Mouse (Mus musculus) hindbrain, embryonic 12.5 days (tissue): ENCODE data around the gene Pgap2. TPM values are rescaled to one million over a fixed set of nuclear protein-coding genes. Genes with fewer than 3 reads are reported as not detected.

Experiments
- ATAC-seq: fragments of 200-750 bp; cut with Nextera tagmentation; 2 replicates; pipeline ENCODE4 v1.8.0; 2017; ENCODE audit warnings: moderate TSS enrichment; ENCODE audit not compliant: low FRiP score
- H3K27ac ChIP-seq: fragments of 300-500 bp; sonication (generic); 2 replicates; pipeline ENCODE4 v1.5.1; 2016; ENCODE audit warnings: mild to moderate bottlenecking
- H3K27me3 ChIP-seq: fragments of 300-500 bp; sonication (generic); 2 replicates; pipeline ENCODE4 v1.6.1; 2016; ENCODE audit warnings: mild to moderate bottlenecking
- H3K36me3 ChIP-seq: fragments of 300-500 bp; sonication (generic); 2 replicates; pipeline ENCODE4 v1.6.1; 2016; ENCODE audit warnings: mild to moderate bottlenecking
- H3K4me1 ChIP-seq: fragments of 300-500 bp; sonication (generic); 2 replicates; pipeline ENCODE4 v1.6.1; 2016
- H3K4me2 ChIP-seq: fragments of 300-500 bp; sonication (generic); replicated peaks from 2 replicates; pipeline ENCODE4 v1.6.1; 2016; ENCODE audit warnings: mild to moderate bottlenecking
- H3K4me3 ChIP-seq: fragments of 300-500 bp; sonication (generic); 2 replicates; pipeline ENCODE4 v1.5.1; 2016; ENCODE audit warnings: mild to moderate bottlenecking
- H3K9ac ChIP-seq: fragments of 300-500 bp; sonication (generic); 2 replicates; pipeline ENCODE4 v1.6.1; 2016; ENCODE audit warnings: mild to moderate bottlenecking, moderate library complexity
- H3K9me3 ChIP-seq: fragments of 300-500 bp; sonication (generic); replicated peaks from 2 replicates; pipeline ENCODE4 v1.6.1; 2016; ENCODE audit warnings: mild to moderate bottlenecking
- WGBS: fragments of 180-500 bp; shearing (Covaris S2); methylation state at CpG from one replicate; pipeline ENCODE4 v1.1.7; 2016; 5-methylcytosine and 5-hydroxymethylcytosine counted together
- polyA plus RNA-seq: library from polyadenylated mRNA; unstranded; fragments of >200 nt; fragmentation: Nextera tagmentation; extraction: Ambion mirVana; gene quantifications from 2 replicates; pipeline ENCODE4 v1.2.1, GENCODE M21; 2016

The Pgap2 gene
- 57.1 and 61.0 TPM in 2 replicates for polyA plus RNA-seq

- no peaks in the 10 kb centered on the region for H3K36me3 ChIP-seq
- under 1% methylated on average over 82 of the region's 87 CpGs for WGBS
- peak within 1 kb of the TSS; percentile 86 for H3K4me2 ChIP-seq
- no peaks in the 10 kb centered on the region for H3K27me3 ChIP-seq
- peak within 1 kb of the TSS; percentile 62 for H3K4me3 ChIP-seq
- peak within 1 kb of the TSS; percentile 79 for H3K9ac ChIP-seq
- peak; percentile 99 for ATAC-seq
- peak within 1 kb of the TSS; percentile 92 for H3K27ac ChIP-seq
- H3K4me1 ChIP-seq = peaks cover 8% of the 10 kb centered on the region
- no peaks in the 10 kb centered on the region for H3K9me3 ChIP-seq
Measured at GRCm38 (mm10) chr7:102209756-102210721, at the start of gene Pgap2, which contains the start of gene Nup98. TSS of gene Pgap2 (plus strand) at chr7:102210208. TSS of gene Nup98 (minus strand) at chr7:102210176.

- Histone ChIP-seq H3K27ac (no peak overlapping the region), H3K27me3 (no peaks in the 10 kb centered on the region), H3K9ac (no peak overlapping the region), H3K4me1 (no peaks in the 10 kb centered on the region), H3K9me3 (no peaks in the 10 kb centered on the region), H3K4me3 (no peak overlapping the region), H3K36me3 (peaks cover 12% of the 10 kb centered on the region), H3K4me2 (no peak overlapping the region)
- ATAC-seq = no peak
Measured at GRCm38 (mm10) chr7:102170300-102170699, 39.7 kb upstream of the Pgap2 start.

GRCm38 (mm10) chr7:102183849-102184248, 26.2 kb upstream of the Pgap2 start:
- Histone ChIP-seq H3K9me3 (no peaks in the 10 kb centered on the region), H3K36me3 (peaks cover 62% of the 10 kb centered on the region), H3K4me2 (no peak overlapping the region), H3K27ac (no peak overlapping the region), H3K9ac (no peak overlapping the region), H3K4me1 (no peaks in the 10 kb centered on the region), H3K4me3 (no peak overlapping the region), H3K27me3 (no peaks in the 10 kb centered on the region)
- 91% methylated on average over 3 of the region's 3 CpGs for WGBS
- ATAC-seq = no peak

- WGBS = 94% methylated on average over 1 of the region's 1 CpGs
Measured at GRCm38 (mm10) chr7:102192356-102192755, 17.7 kb upstream of the Pgap2 start.

GRCm38 (mm10) chr7:102200576-102200975, 9.4 kb upstream of the Pgap2 start:
- WGBS = 85% methylated on average over 3 of the region's 3 CpGs
- Histone ChIP-seq H3K36me3 (no peaks in the 10 kb centered on the region; the same call in 1 of the 2 replicates), H3K27me3 (no peaks in the 10 kb centered on the region), H3K4me1 (no peaks in the 10 kb centered on the region), H3K9me3 (no peaks in the 10 kb centered on the region), H3K27ac (no peak overlapping the region), H3K9ac (no peak overlapping the region), H3K4me3 (no peak overlapping the region), H3K4me2 (no peak overlapping the region)
- ATAC-seq = no peak

More at GRCm38 (mm10) chr7:102192356-102192755, 17.7 kb upstream of the Pgap2 start:
- Histone ChIP-seq H3K9ac (no peak overlapping the region), H3K36me3 (peaks cover 61% of the 10 kb centered on the region), H3K27me3 (no peaks in the 10 kb centered on the region), H3K4me2 (no peak overlapping the region), H3K4me1 (no peaks in the 10 kb centered on the region), H3K27ac (no peak overlapping the region), H3K9me3 (no peaks in the 10 kb centered on the region), H3K4me3 (no peak overlapping the region)
- ATAC-seq = no peak

- no peaks in the 10 kb centered on the region for H3K9me3 ChIP-seq
- H3K27me3 ChIP-seq = no peaks in the 10 kb centered on the region
- no peak overlapping the region for H3K4me2 ChIP-seq
- no peak for ATAC-seq
- no peaks in the 10 kb centered on the region for H3K4me1 ChIP-seq
- no peaks in the 10 kb centered on the region; the same call in 1 of the 2 replicates for H3K36me3 ChIP-seq
- H3K9ac ChIP-seq = no peak overlapping the region
- H3K4me3 ChIP-seq = no peak overlapping the region
- H3K27ac ChIP-seq = no peak overlapping the region
Measured at GRCm38 (mm10) chr7:102200996-102201785, 8.8 kb upstream of the Pgap2 start.

- H3K36me3 ChIP-seq = no peaks in the 10 kb centered on the region; the same call in 1 of the 2 replicates
- H3K27ac ChIP-seq = no peak overlapping the region
- H3K9ac ChIP-seq = no peak overlapping the region
- H3K4me1 ChIP-seq = peaks cover 8% of the 10 kb centered on the region
- H3K4me2 ChIP-seq = no peak overlapping the region
- H3K9me3 ChIP-seq = no peaks in the 10 kb centered on the region
- no peak overlapping the region for H3K4me3 ChIP-seq
- ATAC-seq = no peak
- 91% methylated on average over 3 of the region's 3 CpGs for WGBS
- H3K27me3 ChIP-seq = no peaks in the 10 kb centered on the region
Measured at GRCm38 (mm10) chr7:102204296-102204857, 5.6 kb upstream of the Pgap2 start.

- no peak for ATAC-seq
- WGBS = 94% methylated on average over 1 of the region's 1 CpGs
- Histone ChIP-seq H3K9ac (no peak overlapping the region), H3K9me3 (no peaks in the 10 kb centered on the region), H3K27me3 (no peaks in the 10 kb centered on the region), H3K4me1 (peaks cover 8% of the 10 kb centered on the region), H3K36me3 (no peaks in the 10 kb centered on the region; the same call in 1 of the 2 replicates), H3K27ac (no peak overlapping the region), H3K4me3 (no peak overlapping the region), H3K4me2 (no peak overlapping the region)
Measured at GRCm38 (mm10) chr7:102205646-102206045, 4.4 kb upstream of the Pgap2 start.

GRCm38 (mm10) chr7:102208806-102209363, 1.1 kb upstream of the Pgap2 start:
- H3K27me3 ChIP-seq = no peaks in the 10 kb centered on the region
- peak overlapping the region; percentile 62 for H3K4me3 ChIP-seq
- H3K9ac ChIP-seq = peak overlapping the region; percentile 79
- peaks cover 8% of the 10 kb centered on the region for H3K4me1 ChIP-seq
- ATAC-seq = no peak
- no peaks in the 10 kb centered on the region for H3K9me3 ChIP-seq
- no peak overlapping the region for H3K27ac ChIP-seq
- H3K4me2 ChIP-seq = peak overlapping the region; percentile 86
- no peaks in the 10 kb centered on the region; the same call in 1 of the 2 replicates for H3K36me3 ChIP-seq
- WGBS = 56% methylated on average over 4 of the region's 4 CpGs

- no peaks in the 10 kb centered on the region for H3K36me3 ChIP-seq
- H3K9me3 ChIP-seq = no peaks in the 10 kb centered on the region
- peak overlapping the region; percentile 91 for H3K27ac ChIP-seq
- H3K4me1 ChIP-seq = peaks cover 8% of the 10 kb centered on the region
- no peaks in the 10 kb centered on the region for H3K27me3 ChIP-seq
- 59% methylated on average over 3 of the region's 3 CpGs for WGBS
- H3K9ac ChIP-seq = peak overlapping the region; percentile 50; the same call in 1 of the 2 replicates
- peak overlapping the region; percentile 59 for H3K4me2 ChIP-seq
- peak overlapping the region; percentile 62 for H3K4me3 ChIP-seq
- no peak for ATAC-seq
Measured at GRCm38 (mm10) chr7:102211071-102211470, 1.1 kb downstream of the Pgap2 start.

GRCm38 (mm10) chr7:102221899-102222298, 11.9 kb downstream of the Pgap2 start:
- H3K36me3 ChIP-seq = no peaks in the 10 kb centered on the region
- 62% methylated on average over 1 of the region's 1 CpGs for WGBS
- peaks cover 2% of the 10 kb centered on the region; the same call in 1 of the 2 replicates for H3K4me1 ChIP-seq
- peak; percentile 14; the same call in 1 of the 2 replicates for ATAC-seq
- no peak overlapping the region for H3K9ac ChIP-seq
- no peak overlapping the region for H3K27ac ChIP-seq
- H3K4me2 ChIP-seq = peak overlapping the region; percentile 82
- no peaks in the 10 kb centered on the region for H3K27me3 ChIP-seq
- peak overlapping the region; percentile 65; the same call in 1 of the 2 replicates for H3K4me3 ChIP-seq
- no peaks in the 10 kb centered on the region for H3K9me3 ChIP-seq
